Mouse (Mus musculus) right cerebral cortex, adult 2 months (tissue): Measurements from ENCODE around the gene 1700001C19Rik.

Experiments used
- DNase-seq, 2 experiments: peaks; one replicate each; pipeline ENCODE4 v3.0.0; 2021 to 2022; ENCODE audit warnings: low spot score in 2 of 2

1700001C19Rik gene

GRCm38 (mm10) chr17:47373991-47374390, 63.2 kb downstream of the 1700001C19Rik start:
- no peak for DNase-seq

DNA sequence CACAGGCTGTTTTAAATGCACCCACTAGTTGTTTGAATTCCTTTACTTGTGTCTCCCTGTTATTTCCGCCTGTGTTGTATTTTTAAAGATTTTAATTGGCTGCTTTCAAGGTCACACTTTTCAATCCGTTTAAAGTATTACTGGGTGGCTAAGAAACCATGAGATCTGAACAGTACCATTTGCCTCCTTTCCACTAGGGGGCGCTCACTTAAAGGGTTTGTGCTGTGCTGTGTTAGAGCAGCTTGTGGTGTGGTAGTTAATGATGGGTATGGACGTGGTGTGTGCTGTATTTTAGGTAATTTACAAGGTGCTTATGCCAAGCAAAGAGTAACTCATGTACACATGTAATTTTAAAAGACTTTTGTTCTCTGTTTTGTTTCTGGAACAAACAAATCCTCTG, 65.7 kb downstream of the 1700001C19Rik start:
- DNase-seq, result peak; percentile 75 to 81

- no peak for DNase-seq
Observed at GRCm38 (mm10) chr17:47369087-47369443, 68.1 kb downstream of the 1700001C19Rik start.

GRCm38 (mm10) chr17:47368401-47369086, 68.6 kb downstream of the 1700001C19Rik start, which contains the start of gene Mrps10:
Gene Mrps10 (plus strand): TSS chr17:47368887.
- DNase-seq, result peak; percentile 88 to 90
